Mouse (Mus musculus): Measurements from ENCODE around the gene Tmem107. TPM values are rescaled to one million over a fixed set of nuclear protein-coding genes. Genes with fewer than 3 reads are reported as not detected.
A peak's percentile ranks its signal among the peaks of the same experiment; 100 is the strongest.

Gene Tmem107
- polyA plus RNA-seq, 1 experiment from 2014 or later, result 56.9 TPM

DNA sequence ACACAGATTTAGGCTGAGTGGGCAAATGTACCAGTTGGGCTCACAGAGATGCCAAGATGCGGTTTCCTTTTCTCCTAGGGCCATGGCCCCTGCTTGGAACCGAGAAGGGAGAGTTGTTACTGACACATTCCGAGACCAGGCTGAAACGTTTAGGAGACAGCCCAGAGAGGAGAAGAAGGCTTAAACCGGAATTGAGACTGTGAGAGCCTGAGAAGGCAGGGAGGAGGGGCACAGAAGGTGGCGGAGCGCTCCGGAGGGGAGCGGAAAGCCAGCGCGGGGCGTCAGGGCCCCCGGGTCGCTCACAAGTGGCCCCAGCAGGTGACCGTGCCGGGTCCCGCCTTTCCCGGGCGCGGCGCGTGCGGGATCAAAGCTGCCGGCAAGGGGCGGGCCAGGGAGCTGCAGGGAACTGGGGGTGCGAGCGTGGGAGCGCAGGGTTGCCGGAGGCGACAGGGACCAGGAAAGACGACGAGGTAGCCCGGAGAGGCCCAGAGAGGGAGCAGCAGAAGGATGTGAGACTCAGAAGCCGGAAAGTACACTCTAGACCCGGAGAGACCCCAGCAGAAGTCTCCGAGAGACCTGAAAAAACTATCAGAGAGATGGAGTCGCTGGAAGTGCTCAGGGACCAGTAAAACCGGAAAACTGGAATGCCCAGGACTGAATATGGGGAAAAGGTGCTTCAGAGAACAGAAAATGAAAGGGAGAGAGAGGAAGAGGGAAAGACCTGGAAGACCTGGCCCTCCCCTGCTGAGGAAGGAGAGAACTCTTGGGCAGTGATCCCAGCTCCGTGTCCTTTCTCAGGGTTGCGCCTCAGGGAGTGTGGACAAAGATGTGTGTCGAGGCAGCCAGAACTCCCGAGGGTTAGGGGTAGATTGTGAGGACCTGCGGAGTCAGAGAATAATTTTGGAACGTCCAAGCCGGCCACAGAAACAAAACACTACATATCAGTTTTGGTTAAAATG is 47.4 kb downstream of the Tmem107 start:
- no peak for DNase-seq (ENCODE audit: low read depth, low spot score)
- POLR2A ChIA-PET, result interaction anchor here (1.0 kb wide), 1 partner anchor 55 kb away, joined by 7 read pairs; no protein-coding TSS in a partner anchor
- in situ Hi-C loops (cut with MboI; ENCODE audit: low pct_unique_long_range_greater_than_20kb), result no loop called here
- CTCF ChIA-PET, result interaction anchor here (1.3 to 1.6 kb wide), 2 partner anchors 25 to 54 kb away, joined by 4 to 6 read pairs; no protein-coding TSS in a partner anchor
- TF ChIP-seq CTCF (IDR thresholded peaks at IDR 0.05), result no peak
- no peaks in the 10 kb centered on the region for H3K27me3 ChIP-seq
- peak; percentile 31 for ATAC-seq

DNA sequence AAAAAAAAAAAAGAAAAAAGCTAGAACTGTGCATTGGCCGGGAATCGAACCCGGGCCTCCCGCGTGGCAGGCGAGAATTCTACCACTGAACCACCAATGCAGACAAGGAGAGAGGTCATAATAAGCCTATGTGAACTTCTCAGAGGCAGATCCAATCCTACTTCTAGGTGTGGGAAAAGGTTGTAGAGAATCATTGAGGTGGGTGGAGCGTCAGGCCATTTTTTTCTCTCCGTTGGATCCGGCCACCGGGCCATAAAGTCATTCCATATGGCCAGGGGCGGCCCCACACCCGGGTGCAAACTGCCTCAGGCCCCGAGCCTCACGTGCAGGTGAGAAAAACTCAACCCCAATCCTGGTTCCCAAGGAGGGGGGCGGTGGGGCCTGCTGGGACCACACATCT is 48.2 kb downstream of the Tmem107 start:
- in situ Hi-C loops (cut with MboI; ENCODE audit: low pct_unique_long_range_greater_than_20kb), result no loop called here
- ATAC-seq (no peak), DNase-seq (ENCODE audit: low read depth, low spot score) (no peak)
- no peaks in the 10 kb centered on the region for H3K27me3 ChIP-seq
- no peak for TF ChIP-seq CTCF (IDR thresholded peaks at IDR 0.05)
- CTCF ChIA-PET, result interaction anchor here (1.3 to 1.6 kb wide), 2 partner anchors 26 to 55 kb away, joined by 4 to 6 read pairs; no protein-coding TSS in a partner anchor
- POLR2A ChIA-PET, result interaction anchor here (0.9 to 1.0 kb wide), 2 partner anchors 18 to 55 kb away, joined by 3 to 7 read pairs; no protein-coding TSS in a partner anchor

- H3K27me3 ChIP-seq, result no peaks in the 10 kb centered on the region
- ChIA-PET CTCF (interaction anchor here (6.2 kb wide), 1 partner anchor 55 kb away, joined by 78 read pairs; no protein-coding TSS in a partner anchor), POLR2A (interaction anchor here (0.9 kb wide), 1 partner anchor 18 kb away, joined by 3 read pairs; no protein-coding TSS in a partner anchor)
- TF ChIP-seq CTCF (IDR thresholded peaks at IDR 0.05), result no peak
- no peak for ATAC-seq
- no peak for DNase-seq (ENCODE audit: low read depth, low spot score)
- in situ Hi-C loops (cut with MboI; ENCODE audit: low pct_unique_long_range_greater_than_20kb), result loop anchor here (5.0 kb wide), 1 partner anchor 52 kb away; no protein-coding TSS in a partner anchor
Measured at GRCm38 (mm10) chr11:69119446-69120155, 49.0 kb downstream of the Tmem107 start.

GRCm38 (mm10) chr11:69120221-69121000 is 49.8 kb downstream of the Tmem107 start, which contains the start of gene Hes7:
TSS of gene Hes7 (plus strand) at chr11:69120404.
- no peak for ATAC-seq
- no peak for TF ChIP-seq CTCF (IDR thresholded peaks at IDR 0.05)
- ChIA-PET POLR2A (no interaction called here), CTCF (interaction anchor here (2.1 to 6.2 kb wide), 2 partner anchors 47 to 55 kb away, joined by 7 to 78 read pairs; no protein-coding TSS in a partner anchor)
- in situ Hi-C loops (cut with MboI; ENCODE audit: low pct_unique_long_range_greater_than_20kb), result loop anchor here (5.0 kb wide), 1 partner anchor 53 kb away; no protein-coding TSS in a partner anchor
- DNase-seq (ENCODE audit: low read depth, low spot score), result no peak
- H3K27me3 ChIP-seq, result no peaks in the 10 kb centered on the region

GRCm38 (mm10) chr11:69121001-69121740 is 50.6 kb downstream of the Tmem107 start:
- DNase-seq (ENCODE audit: low read depth, low spot score), result no peak
- no peaks in the 10 kb centered on the region for H3K27me3 ChIP-seq
- in situ Hi-C loops (cut with MboI; ENCODE audit: low pct_unique_long_range_greater_than_20kb), result loop anchor here (5.0 kb wide), 1 partner anchor 54 kb away; no protein-coding TSS in a partner anchor
- POLR2A ChIA-PET, result interaction anchor here (0.6 to 3.5 kb wide), 7 partner anchors 18 to 81 kb away, joined by 3 to 20 read pairs (median 6); no protein-coding TSS in a partner anchor
- CTCF ChIA-PET, result interaction anchor here (1.1 to 6.2 kb wide), 5 partner anchors 29 to 78 kb away, joined by 3 to 78 read pairs (median 8); no protein-coding TSS in a partner anchor
- no peak for ATAC-seq
- no peak for TF ChIP-seq CTCF (IDR thresholded peaks at IDR 0.05)

- no peak for DNase-seq (ENCODE audit: low read depth, low spot score)
- ChIA-PET POLR2A (interaction anchor here (0.6 to 3.5 kb wide), 10 partner anchors 11 to 81 kb away, joined by 3 to 20 read pairs (median 4); partner anchors contain the start of gene Per1), CTCF (interaction anchor here (0.7 to 6.2 kb wide), 11 partner anchors 21 to 81 kb away, joined by 3 to 78 read pairs (median 4); partner anchors contain the start of genes Per1 and Tmem107)
- in situ Hi-C loops (cut with MboI; ENCODE audit: low pct_unique_long_range_greater_than_20kb), result loop anchor here (5.0 kb wide), 1 partner anchor 55 kb away; no protein-coding TSS in a partner anchor
- TF ChIP-seq CTCF (IDR thresholded peaks at IDR 0.05), result no peak
- no peaks in the 10 kb centered on the region for H3K27me3 ChIP-seq
- no peak for ATAC-seq
Measured at GRCm38 (mm10) chr11:69121741-69122335, 51.2 kb downstream of the Tmem107 start.

DNA sequence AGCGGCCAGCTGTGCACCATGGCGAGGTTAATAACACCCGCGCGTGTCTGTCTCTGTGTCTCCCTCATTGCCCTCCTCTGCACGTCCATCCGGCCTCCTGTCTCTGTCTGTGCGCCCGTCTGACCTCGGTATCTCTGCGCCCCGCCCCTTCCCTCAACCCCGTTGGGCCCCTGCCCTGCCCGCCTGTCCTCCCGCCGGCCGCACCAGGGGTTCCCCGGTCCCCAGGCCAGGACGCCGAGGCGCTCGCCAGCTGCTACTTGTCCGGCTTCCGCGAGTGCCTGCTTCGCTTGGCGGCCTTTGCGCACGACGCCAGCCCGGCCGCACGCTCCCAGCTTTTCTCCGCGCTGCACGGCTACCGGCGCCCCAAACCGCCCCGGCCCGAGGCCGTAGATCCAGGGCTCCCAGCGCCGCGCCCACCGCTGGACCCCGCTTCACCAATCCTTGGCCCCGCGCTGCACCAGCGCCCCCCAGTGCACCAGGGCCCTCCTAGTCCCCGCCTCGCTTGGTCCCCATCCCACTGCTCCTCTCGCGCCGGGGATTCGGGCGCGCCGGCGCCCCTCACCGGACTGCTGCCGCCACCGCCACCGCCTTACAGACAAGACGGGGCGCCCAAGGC is 51.8 kb downstream of the Tmem107 start, which contains the start of gene 9130213A22Rik:
TSS of gene 9130213A22Rik (minus strand) at position 254 of the 616 bp plus-strand sequence.
- ATAC-seq (peak; percentile 49), DNase-seq (ENCODE audit: low read depth, low spot score) (no peak)
- ChIA-PET CTCF (interaction anchor here (0.7 to 6.2 kb wide), 15 partner anchors 9 to 82 kb away, joined by 3 to 78 read pairs (median 4); partner anchors contain the start of genes Per1 and Tmem107), POLR2A (interaction anchor here (0.6 to 3.5 kb wide), 12 partner anchors 12 to 82 kb away, joined by 3 to 20 read pairs (median 5); partner anchors contain the start of gene Per1)
- in situ Hi-C loops (cut with MboI; ENCODE audit: low pct_unique_long_range_greater_than_20kb), result loop anchor here (5.0 kb wide), 1 partner anchor 55 kb away; no protein-coding TSS in a partner anchor
- TF ChIP-seq CTCF (IDR thresholded peaks at IDR 0.05), result no peak
- no peaks in the 10 kb centered on the region for H3K27me3 ChIP-seq

Other genes with a start within 250 kb of the Tmem107 start
- gene Ndel1, start 198.9 kb upstream of the Tmem107 start, polyA plus RNA-seq (2021), result 70.3 TPM
- gene Rnf222, start 182.3 kb upstream of the Tmem107 start, polyA plus RNA-seq (2021), result not detected
- gene Rpl26, start 169.2 kb upstream of the Tmem107 start, polyA plus RNA-seq (2021), result 909 TPM
- gene Odf4, start 143.7 kb upstream of the Tmem107 start, polyA plus RNA-seq (2021), result not detected
- gene Arhgef15, start 113.3 kb upstream of the Tmem107 start, polyA plus RNA-seq (2021), result 0.21 TPM
- gene Slc25a35, start 102.7 kb upstream of the Tmem107 start, polyA plus RNA-seq (2021), result 7.2 TPM
- 28.0 TPM for gene Rangrf, start 95.6 kb upstream of the Tmem107 start, polyA plus RNA-seq (2021)
- gene Pfas, start 62.3 kb upstream of the Tmem107 start, polyA plus RNA-seq (2021), result 12.9 TPM
- gene Ctc1, start 54.9 kb upstream of the Tmem107 start, polyA plus RNA-seq (2021), result 44.1 TPM
- gene Aurkb, start 25.2 kb upstream of the Tmem107 start, polyA plus RNA-seq (2021), result 34.1 TPM
- gene Borcs6, start 11.1 kb upstream of the Tmem107 start, polyA plus RNA-seq (2021), result 15.9 TPM
- gene Vamp2, start 17.7 kb downstream of the Tmem107 start, polyA plus RNA-seq (2021), result 62.4 TPM
- 10.8 TPM for gene Per1, start 24.4 kb downstream of the Tmem107 start, polyA plus RNA-seq (2021)
- gene Hes7, start 49.6 kb downstream of the Tmem107 start, polyA plus RNA-seq (2021), result 0.53 TPM
- 0.96 TPM for gene 9130213A22Rik, start 51.8 kb downstream of the Tmem107 start, polyA plus RNA-seq (2021)
- 0.36 TPM for gene Aloxe3, start 55.1 kb downstream of the Tmem107 start, polyA plus RNA-seq (2021)
- gene Alox12b, start 86.2 kb downstream of the Tmem107 start, polyA plus RNA-seq (2021), result not detected
- gene Alox8, start 127.0 kb downstream of the Tmem107 start, polyA plus RNA-seq (2021), result not detected
- not detected for gene Gucy2e, start 166.2 kb downstream of the Tmem107 start, polyA plus RNA-seq (2021)